Mouse (Mus musculus) cerebellum, postnatal 14 days (tissue): ENCODE measurements around the gene Per1.
A peak's percentile ranks its signal among the peaks of the same experiment; 100 is the strongest.

Experiments
- DNase-seq, 2 experiments: peaks; one replicate each; pipeline ENCODE4 v3.0.0; 2021; ENCODE audit warnings: mixed read lengths in 2 of 2

The Per1 gene

DNA sequence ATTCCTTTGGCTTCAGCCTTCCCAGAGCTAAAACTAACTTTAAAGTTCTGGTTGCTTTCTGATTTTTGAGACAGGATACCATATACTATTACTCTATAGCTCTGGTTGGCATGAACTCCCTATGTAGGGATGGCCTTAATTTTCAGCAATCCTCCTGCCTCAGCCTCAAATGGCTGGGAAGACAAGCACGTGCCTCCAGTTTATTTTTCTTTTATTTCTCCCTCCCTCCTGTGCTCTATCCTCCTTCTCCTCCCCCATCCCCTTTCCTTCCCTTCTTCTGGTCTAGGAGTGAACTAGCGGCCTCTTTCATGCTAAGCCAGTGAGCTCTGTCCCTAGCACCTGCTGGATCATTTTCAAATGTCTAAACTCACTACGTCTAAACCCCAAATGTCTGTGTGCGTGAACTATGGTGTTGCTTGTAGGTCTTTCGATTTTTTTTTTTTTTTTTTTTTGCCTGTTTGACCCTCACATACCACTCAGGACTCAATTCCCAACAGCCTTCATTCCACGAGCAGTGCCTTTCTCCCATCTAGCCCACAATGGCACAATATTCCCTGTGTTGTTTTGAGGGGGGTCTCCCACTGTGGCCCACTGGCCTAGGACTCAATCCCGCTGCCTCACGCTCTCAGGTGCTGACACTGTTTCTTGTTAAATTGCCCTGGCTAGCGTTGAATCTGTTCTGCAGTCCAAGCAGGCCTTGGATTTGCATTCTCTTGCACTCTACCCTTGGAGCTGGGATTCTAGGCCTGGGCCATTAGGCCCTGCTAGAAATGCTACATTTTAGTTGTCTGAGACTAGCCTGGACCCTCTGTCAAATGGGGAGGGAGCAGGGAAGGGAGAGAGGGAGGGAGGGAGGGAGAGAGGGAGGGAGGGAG lies 30.5 kb upstream of the Per1 start:
- DNase-seq, result no peak

DNA sequence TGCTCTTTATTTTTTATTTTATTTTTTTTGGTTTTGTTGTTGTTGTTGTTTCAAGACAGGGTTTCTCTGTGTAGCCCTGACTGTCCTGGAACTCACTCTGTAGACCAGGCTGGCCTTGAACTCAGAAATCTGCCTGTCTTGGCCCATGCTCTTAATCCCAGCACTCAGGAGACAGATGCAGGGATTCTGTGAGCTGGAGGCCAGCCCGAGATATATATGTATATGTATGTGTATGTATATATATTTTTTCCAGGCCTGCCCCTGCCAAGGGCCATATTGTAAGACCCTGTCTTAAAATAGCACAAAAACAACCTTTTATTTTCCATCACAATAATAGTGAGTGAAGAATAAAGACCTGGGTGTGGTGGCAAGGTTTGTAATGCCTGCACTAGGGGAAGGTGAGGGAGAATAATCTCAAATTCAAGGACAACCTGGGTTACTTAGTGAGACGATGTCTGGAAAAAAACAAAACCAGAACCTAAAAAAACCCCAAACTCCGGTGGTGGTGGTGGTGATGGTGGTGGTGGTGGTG lies 29.6 kb upstream of the Per1 start:
- DNase-seq, result no peak

DNA sequence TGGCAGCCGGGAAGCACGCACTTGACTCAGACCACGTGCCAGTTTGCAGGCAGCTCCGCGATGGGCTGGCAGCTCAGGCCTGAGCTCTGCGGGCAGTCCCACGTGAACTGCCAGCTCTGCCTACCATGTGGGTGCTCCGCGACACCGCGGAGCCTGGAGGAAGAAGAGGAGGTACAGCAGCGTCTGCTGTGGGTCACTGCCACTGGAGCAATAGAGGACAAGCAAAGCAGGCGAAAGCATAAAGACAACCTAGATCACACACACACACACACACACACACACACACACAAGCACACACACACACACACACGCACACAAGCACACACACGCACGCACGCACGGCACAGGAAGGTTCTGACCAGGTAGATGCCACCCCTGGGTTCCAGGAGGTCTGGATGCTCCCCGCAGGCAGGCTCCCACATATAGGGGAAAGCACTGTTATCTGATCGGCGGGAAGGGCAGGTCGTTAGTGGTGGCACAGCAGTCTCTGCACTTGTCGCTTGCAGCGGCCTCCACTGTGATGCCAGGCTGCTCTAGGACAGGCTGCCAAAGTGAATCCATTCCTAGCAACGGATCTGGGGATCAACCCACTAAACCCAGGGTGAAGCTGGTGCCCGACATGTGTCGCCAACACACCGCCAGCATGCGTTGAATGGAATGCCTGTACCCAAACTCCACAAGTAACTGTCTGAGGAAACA lies 28.7 kb upstream of the Per1 start:
- peak; percentile 70 to 74 for DNase-seq

DNA sequence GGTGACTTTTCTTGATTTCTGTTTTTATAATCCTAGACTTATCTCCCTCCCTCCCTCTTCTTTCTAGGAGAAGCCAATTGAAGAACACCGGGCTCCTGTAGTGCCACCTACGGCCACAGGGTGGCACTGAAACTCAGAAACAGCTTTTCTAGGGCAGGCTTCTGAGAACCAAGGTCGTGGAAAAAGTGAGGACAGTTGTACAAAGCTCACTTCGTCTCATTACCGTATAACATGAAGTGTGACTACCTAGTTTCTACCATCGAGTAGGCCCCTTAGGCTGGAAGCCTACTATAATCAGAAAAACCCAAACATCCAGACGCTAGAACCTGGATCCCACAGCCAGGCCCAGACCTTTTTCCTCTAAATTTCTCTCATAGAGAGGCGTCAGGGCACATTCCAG lies 28.1 kb upstream of the Per1 start:
- DNase-seq, result peak; percentile 94 to 95

DNA sequence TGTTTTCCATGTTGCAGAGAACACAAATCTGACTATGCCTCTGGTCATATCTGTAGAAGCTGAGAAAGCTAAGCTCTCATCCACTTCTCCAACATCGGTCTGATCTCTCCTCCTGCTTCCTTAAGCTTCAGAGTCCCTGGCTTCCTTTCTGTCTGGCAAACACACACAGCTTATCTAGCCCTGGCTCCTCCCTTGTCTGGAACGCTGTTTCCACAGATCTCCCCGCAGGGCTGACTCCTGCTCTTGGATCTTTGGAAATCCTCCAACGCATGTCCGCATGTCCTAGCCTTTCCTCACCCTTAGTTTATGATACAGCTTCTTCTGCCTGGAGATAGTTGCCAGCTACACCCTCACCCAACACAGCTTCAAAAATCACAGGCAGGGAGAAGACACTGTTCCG lies 27.4 kb upstream of the Per1 start:
- DNase-seq, result peak in 1 of 2 experiments; percentile 18

DNA sequence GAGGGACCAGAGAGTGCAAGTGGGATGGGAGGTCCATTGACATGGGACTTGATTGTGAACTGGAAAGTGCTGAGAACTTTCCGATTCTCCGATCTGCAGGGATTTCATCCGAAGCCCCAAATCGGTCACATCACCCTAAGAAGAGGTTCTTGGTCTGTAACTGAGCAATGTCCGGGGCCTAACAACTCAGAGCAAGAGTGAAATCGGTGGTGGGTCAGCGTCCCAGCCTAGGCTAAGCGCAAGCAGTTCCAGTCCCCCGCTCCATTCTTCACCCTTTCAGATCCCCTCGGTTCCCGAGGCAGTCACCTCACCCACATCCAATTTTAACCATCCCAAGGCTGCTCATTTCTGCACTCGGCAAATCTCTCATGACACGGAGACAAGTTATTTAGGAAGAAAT lies 24.9 kb upstream of the Per1 start:
- DNase-seq, result no peak

DNA sequence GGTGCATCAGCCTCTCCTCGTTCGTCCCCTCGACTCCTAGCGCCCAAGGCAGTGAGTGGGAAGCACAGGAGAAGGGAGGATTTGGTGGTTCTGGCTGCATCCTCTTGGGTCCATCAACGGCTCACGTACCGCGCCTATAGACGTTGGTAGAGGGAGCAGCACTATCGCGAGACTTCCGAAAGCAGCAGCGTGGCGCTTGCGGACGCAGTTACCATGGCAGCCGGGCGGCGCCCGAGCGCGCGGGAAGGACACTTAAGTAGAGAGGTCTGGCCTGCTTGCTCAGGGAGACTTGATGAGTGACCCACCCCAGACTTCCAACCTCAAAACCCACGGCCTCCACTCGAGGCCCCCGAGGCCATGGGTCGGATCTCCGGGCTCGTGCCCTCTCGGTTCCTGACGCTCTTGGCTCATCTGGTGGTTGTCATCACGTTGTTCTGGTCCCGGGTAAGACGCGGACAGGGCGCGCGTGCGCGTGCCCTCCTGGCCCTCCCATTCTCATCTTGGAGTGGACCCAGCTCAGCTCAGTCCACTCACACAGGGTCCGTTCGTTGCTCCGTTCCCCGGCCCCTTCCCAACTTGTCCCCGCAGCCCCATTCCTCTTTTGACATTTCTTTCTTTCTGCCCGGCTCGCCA lies 24.3 kb upstream of the Per1 start, which contains the start of gene Tmem107:
TSS of gene Tmem107 (plus strand) at position 217 of the 633 bp plus-strand sequence.
- DNase-seq, result peak; percentile 93 to 95

DNA sequence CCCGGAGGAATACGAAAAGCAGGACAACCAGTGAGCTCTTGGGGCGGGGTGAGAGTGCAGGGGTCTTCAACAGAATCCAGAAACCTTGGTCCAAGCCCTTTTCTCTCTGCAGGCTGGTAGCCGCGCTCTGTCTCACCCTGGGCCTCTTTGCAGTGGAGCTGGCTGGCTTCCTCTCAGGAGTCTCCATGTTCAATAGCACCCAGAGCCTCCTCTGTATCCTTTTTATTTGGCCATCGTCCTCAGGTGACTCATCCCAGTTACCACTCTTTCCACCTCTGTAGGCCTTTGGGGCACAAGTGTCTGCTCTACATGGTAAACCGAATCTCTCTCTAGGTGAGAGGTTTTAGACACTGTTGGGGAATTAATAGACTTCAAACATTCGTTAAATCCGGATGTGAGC lies 23.8 kb upstream of the Per1 start:
- no peak for DNase-seq

DNA sequence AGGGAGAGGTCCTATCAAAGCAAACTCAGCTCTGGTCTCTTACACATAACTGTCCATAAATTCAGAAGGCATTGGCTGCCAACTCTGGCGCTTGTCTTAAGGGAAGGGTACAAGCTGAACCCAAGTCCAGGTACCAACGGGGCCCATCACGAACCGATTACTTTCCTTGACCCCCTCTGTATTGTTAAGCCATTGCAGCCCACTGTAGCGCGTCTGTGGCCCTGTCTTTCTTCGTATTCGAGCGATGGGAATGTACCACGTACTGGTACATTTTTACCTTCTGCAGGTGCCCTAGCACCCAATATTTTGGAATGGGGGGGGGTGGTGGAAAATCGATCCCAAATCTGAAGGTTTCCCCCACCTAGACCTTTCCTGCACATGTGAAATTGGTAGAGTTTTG lies 22.8 kb upstream of the Per1 start:
- peak in 1 of 2 experiments; percentile 18 for DNase-seq

DNA sequence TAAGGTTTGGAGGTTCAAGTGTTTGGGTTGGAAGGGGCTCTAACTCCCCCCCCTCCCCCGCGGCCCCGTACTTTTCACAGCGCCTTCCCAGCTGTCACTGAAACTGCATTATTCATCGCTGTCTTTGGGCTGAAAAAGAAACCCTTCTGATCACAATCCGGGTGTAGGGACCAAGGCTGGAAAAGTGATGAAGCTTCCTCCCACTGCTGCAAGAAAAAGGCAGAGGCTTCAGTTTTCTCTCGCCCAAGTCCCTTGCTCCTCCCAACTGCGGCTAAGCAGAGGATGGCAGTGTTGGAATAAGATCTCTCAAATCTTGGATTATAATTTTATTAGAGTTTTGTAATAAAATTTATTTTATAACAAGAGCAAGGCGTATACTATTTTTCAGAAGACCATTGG lies 22.4 kb upstream of the Per1 start:
- no peak for DNase-seq

DNA sequence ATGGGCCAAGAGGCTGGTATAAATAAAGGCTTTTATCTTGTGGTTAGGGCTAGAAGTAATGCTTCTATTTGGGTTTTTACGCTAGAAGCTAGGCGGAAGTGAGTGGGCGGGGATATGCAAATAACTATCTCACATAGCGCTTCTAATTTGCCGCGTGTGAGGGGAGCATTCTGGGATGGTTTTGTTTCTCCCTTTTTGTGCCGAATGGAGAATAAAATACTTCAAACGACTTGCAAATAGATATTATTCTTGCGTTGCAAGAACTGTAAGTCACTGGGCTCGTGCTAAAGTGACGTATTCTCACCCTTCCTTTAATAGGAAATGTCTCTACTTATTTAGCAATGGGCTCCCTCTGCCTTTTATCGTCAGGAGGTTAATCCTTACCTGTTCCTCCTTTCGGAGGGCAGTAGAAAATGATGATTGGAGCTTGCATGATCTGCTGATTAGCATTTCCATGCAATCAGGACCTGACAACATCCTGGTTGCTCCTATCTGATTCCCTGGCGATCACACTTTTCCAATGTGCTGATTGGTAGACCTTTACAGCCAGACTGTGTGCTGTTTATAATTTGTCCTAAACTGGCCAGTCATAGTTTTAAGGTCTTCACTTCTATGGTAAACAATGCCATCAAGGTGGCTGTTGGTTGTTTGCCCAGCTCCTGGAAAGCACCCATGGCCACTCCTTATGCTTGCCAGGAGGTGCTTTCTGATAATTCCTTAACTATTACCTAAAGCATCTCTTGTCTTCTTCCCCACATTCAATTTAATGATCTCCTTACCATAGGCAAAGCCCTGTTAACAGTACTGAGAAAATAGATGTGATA lies 21.7 kb upstream of the Per1 start:
- peak; percentile 88 to 91 for DNase-seq

DNA sequence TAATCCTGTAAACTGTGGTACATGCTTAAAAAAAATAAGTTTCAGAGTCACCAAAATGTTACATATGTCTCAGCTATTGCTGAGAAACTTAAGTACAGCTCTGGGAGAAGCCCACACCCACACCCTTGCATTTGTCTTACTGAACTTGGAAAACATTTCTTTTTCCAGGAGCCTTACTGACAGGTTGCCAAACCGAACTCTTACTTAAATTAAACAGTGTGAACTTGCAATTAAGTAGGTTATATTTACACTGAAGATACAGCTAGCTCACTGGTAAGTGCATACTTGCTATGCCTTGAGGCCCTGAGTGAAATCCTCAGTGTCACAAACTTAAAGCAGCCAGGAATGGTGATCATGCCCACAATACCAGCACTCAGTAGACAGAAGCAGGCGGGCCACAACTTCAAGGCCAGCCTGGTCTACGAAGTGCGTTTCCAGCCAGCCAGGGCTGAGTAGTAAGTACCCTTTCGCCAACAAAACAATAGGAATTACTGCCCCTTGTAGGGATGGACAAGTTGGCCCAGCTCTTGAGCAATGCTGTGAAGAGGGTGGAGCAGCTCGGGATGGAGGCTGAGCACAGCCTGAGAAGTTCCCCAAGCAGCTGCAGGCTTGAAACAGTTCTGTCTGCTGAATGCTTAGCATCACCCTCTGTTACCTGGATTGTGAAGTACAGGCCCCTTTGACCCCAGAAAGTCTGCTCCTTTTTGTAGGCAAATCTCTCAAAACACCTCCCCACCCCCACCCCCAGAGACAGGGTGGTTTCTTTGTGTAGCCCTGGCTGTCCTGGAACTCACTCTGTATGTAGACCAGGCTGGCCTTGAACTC lies 20.9 kb upstream of the Per1 start:
- peak in 1 of 2 experiments; percentile 22 for DNase-seq

DNA sequence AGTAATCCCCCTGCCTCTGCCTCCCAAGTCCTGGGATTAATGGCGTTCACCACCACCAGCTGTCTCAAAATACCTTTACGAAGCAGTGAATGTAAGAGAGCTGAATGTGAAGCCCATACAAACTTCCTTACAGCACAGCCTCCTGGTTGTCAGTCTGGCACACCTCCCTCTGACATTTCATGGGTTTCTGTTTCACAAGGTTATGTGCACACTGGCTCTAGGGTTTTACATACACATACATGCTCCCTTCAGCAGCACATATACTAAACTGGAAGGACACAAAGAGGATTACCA lies 20.3 kb upstream of the Per1 start:
- DNase-seq, result no peak

DNA sequence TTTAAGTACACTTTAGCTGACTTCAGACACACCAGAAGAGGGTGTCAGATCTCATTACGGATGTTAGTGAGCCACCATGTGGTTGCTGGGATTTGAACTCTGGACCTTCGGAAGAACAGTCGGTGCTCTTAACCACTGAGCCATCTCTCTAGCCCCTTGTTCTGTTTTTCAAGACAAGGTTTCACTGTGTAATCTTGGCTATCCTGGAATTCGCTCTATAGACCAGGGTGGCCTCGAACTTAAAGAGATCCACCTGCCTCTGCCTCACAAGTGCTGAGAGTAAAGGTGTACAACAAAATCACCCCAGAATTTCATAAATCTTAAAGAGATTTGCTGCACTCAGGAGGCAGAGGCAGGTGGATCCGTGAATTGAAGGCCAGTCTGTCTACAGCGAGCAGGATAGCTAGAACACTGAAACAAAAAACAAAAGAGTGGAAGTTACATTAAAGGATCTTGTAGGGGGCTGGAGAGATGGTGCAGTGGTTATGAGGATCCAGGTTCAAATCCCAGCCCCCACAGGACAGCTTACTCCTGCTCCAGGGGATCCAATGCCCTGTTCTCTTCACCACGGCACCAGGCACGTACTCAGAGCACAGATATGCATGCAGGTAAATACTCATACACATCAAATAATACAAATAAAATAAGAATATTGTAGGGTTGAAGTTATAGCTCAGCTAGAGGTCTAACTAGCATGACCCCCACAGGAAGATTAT lies 19.1 kb upstream of the Per1 start:
- no peak for DNase-seq

DNA sequence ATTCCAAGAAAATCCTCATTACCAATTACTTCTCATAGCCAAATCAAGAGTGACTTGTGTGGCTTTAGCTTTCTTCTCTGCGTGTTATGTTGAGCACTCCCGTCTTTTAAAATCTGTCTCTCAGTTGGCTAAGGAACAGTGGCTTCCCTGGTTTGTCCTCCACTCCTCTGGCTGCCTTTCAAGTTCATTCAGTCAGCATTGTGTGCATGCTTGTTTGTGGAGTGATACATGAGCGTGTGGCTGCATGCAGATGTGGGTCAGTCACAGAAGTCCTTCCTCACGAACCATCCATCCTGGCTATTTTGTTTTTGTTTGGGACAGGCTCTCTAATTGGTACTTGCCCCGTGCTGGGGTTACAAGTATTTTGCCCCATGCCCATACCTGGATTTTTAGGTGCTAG lies 18.4 kb upstream of the Per1 start:
- no peak for DNase-seq

DNA sequence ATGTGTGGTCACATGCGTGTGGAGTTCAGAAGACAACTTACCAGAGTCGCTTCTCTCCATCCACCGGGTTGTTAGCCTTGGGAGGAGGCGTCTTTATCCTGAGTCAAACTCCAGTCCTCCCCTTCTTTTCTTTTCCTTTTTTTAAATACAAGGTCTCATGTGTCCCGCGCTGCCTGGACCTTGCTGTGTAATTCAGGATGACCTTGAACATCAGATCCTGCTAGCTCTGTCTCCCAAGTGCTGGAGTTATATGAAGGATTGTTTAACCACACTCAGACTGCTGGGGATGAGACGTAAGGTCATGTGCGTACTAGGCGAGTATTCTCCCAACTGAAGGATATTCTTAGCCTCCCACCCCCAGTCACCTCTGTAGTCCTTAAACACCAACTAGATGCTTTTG lies 17.7 kb upstream of the Per1 start:
- DNase-seq, result no peak

DNA sequence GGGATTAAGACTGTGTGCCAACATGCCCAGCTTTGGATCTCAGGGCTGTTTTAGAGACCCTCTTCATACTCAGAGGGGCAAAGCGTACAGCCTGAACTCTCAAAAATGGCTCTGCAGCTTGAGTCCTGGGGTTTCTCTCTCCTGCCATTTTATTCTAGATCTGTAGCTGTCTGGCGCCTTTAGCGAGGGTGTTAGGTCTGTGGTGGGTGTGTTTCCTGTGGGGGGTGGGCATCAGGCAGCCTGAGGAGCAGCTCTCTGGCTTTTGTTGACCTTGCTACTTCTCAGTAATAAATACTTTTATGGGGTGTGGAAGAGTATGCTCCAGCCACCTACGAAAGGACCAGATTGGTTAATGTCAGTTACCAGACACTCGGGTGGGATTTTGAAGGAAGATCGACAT lies 17.0 kb upstream of the Per1 start:
- no peak for DNase-seq

DNA sequence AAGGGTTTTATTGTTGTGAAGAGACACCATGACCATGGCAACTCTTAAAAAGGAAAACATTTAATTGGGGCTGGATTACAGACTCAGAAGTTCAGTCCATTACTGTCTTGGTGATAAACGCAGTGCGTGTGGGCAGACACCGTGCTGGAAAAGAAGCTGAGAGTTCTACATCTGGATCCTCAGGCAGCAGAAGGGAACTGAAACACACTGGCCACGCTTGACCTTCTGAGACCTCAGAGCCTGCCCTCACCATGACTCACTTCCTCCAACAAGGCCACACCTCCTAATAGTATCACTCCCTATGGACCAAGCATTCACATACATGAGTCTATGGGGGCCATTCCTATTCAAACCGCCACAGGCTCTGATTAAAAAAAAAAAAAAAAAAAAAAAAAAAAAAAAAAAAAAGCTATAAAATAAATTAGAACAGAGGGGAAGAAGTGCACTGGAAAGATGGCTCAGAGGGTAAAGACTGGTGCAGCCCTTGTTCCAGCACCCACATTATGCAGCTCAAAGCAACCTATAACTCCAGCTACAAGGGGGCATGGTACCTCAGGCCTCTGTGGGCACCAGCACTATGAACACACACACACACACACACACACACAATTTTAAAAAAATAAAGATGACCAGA lies 16.1 kb upstream of the Per1 start:
- DNase-seq, result no peak

DNA sequence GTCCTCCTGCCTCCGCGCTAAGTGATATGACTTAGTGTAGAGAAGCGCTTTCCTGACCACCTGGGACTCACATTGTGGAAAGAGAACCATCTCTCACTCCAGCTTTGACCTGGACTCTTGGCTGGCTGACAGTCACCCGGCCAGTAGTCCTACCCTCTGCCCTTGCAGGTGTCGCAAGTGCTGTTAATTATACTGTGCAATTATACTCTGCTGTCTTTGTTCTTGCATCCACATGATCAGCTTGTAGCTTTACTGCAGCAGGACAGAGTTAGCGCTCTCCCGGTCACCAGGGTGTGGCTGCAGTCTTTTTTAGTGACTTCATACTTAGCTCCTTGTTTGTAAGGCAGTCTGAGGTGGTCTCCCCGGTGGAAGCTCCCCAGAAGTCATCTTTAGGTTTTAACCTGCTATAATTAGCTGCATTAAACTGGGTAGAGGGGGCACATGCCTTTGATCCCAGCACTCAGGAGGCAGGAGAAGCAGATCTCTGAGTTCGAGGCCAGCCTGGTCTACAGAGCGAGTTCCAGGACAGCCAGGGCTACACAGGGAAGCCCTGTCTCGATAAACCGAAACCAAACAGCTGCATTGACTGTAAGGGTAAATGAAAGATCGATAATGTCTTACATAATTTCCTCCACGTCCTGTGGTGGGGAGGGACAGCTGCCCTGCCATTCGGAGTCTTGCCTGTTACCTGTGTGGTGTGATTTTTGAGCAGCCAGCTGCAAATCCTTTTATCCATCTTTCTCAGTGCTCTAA lies 14.7 kb upstream of the Per1 start:
- no peak for DNase-seq

DNA sequence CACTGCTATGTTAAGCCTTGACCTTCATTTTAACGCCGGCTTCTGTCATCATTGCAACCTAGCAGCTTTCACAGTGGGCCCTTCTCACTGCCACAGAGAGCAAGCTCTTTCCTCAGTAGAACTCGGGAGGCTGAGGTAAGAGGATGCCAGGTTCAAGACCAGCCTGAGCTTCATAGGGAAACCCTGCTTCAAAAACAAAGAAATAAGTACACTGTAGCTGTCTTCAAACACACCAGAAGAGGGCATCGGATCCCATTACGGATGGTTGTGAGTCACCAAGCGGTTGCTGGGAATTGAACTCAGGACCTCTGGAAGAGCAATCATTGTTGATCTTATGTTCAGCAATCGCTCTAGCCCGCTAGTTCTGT lies 14.2 kb upstream of the Per1 start:
- DNase-seq, result no peak
